Mouse (Mus musculus) midbrain, embryonic 12.5 days (tissue): Measurements from ENCODE around the gene Krtap19-2. TPM values are rescaled to one million over a fixed set of nuclear protein-coding genes. Genes with fewer than 3 reads are reported as not detected.

Experiments
- ATAC-seq: fragments of 200-750 bp; cut with Nextera tagmentation; 2 replicates; pipeline ENCODE4 v1.8.0; 2017; ENCODE audit warnings: low read depth, moderate TSS enrichment, moderate library complexity; ENCODE audit not compliant: low FRiP score
- H3K27ac ChIP-seq: fragments of 300-500 bp; sonication (generic); replicated peaks from 2 replicates; pipeline ENCODE4 v1.5.1; 2016; ENCODE audit warnings: mild to moderate bottlenecking
- H3K27me3 ChIP-seq: fragments of 300-500 bp; sonication (generic); 2 replicates; pipeline ENCODE4 v1.6.1; 2016; ENCODE audit warnings: mild to moderate bottlenecking
- H3K36me3 ChIP-seq: fragments of 300-500 bp; sonication (generic); 2 replicates; pipeline ENCODE4 v1.6.1; 2016
- H3K4me1 ChIP-seq: fragments of 300-500 bp; sonication (generic); 2 replicates; pipeline ENCODE4 v1.6.1; 2016
- H3K4me2 ChIP-seq: fragments of 300-500 bp; sonication (generic); replicated peaks from 2 replicates; pipeline ENCODE4 v1.6.1; 2016; ENCODE audit warnings: mild to moderate bottlenecking, moderate library complexity
- H3K4me3 ChIP-seq: fragments of 300-500 bp; sonication (generic); 2 replicates; pipeline ENCODE4 v1.5.1; 2016; ENCODE audit warnings: mild to moderate bottlenecking
- H3K9ac ChIP-seq: fragments of 300-500 bp; sonication (generic); replicated peaks from 2 replicates; pipeline ENCODE4 v1.6.1; 2016; ENCODE audit warnings: mild to moderate bottlenecking, moderate library complexity
- H3K9me3 ChIP-seq: fragments of 300-500 bp; sonication (generic); 2 replicates; pipeline ENCODE4 v1.6.1; 2016; ENCODE audit warnings: mild to moderate bottlenecking
- WGBS: fragments of 180-500 bp; shearing (Covaris S2); methylation state at CpG from one replicate; pipeline ENCODE4 v1.1.7; 2016; 5-methylcytosine and 5-hydroxymethylcytosine counted together
- polyA plus RNA-seq: library from polyadenylated mRNA; unstranded; fragments of >200 nt; fragmentation: Nextera tagmentation; extraction: Ambion mirVana; gene quantifications from 2 replicates; pipeline ENCODE4 v1.2.1, GENCODE M21; 2016

Gene Krtap19-2
- polyA plus RNA-seq, 1 experiment from 2014 or later = not detected

DNA sequence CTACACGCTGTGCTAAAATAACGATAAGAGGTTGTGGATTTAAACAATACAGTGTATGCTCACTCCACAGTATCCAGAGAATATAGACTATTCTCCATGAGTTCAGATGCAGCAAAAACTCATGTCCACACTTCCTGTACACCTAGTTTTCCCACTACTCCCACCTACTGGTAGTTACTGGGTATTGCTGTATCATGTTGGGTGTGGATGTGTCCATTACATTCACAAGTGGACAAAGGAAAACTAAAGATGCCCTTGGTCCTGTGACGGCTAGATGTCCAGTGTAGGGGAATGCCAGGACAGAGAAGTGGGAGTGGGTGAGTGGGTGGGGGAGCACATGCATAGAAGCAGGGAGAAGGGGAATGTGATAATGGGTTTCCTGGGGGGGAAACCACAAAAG lies 50.3 kb downstream of the Krtap19-2 start:
- 76% methylated on average over 3 of the region's 3 CpGs for WGBS

More for the DNA sequence above, 50.3 kb downstream of the Krtap19-2 start:
- Histone ChIP-seq H3K36me3 (no peaks in the 10 kb centered on the region), H3K4me2 (no peak overlapping the region), H3K27me3 (no peaks in the 10 kb centered on the region), H3K4me1 (no peaks in the 10 kb centered on the region), H3K9me3 (no peaks in the 10 kb centered on the region), H3K4me3 (no peak overlapping the region), H3K27ac (no peak overlapping the region), H3K9ac (no peak overlapping the region)
- no peak for ATAC-seq

Other genes with a start within 250 kb of the Krtap19-2 start
- not detected in 2 replicates for gene 2310079G19Rik, start 246.6 kb downstream of the Krtap19-2 start, polyA plus RNA-seq
- gene Krtap26-1, start 226.5 kb downstream of the Krtap19-2 start, polyA plus RNA-seq = not detected in 2 replicates
- not detected in 2 replicates for gene Krtap27-1, start 202.6 kb downstream of the Krtap19-2 start, polyA plus RNA-seq
- not detected in 2 replicates for gene 2310061N02Rik, start 166.3 kb downstream of the Krtap19-2 start, polyA plus RNA-seq
- not detected in 2 replicates for gene Krtap13-1, start 145.4 kb downstream of the Krtap19-2 start, polyA plus RNA-seq
- gene Krtap13, start 122.6 kb downstream of the Krtap19-2 start, polyA plus RNA-seq = not detected in 2 replicates
- not detected in 2 replicates for gene 2310034C09Rik, start 115.4 kb downstream of the Krtap19-2 start, polyA plus RNA-seq
- gene 2310057N15Rik, start 100.1 kb downstream of the Krtap19-2 start, polyA plus RNA-seq = not detected in 2 replicates
- gene Gm5965, start 96.4 kb downstream of the Krtap19-2 start, polyA plus RNA-seq = not detected in 2 replicates
- gene Gm20741, start 62.0 kb downstream of the Krtap19-2 start, polyA plus RNA-seq = not detected in 2 replicates
- gene Krtap15, start 54.1 kb downstream of the Krtap19-2 start, polyA plus RNA-seq = not detected in 2 replicates
- not detected in 2 replicates for gene Krtap14, start 48.1 kb downstream of the Krtap19-2 start, polyA plus RNA-seq
- gene Krtap19-1, start 4.9 kb downstream of the Krtap19-2 start, polyA plus RNA-seq = not detected in 2 replicates
- not detected in 2 replicates for gene Krtap19-3, start 3.8 kb upstream of the Krtap19-2 start, polyA plus RNA-seq
- gene Krtap19-4, start 10.8 kb upstream of the Krtap19-2 start, polyA plus RNA-seq = not detected in 2 replicates
- gene Krtap19-5, start 22.2 kb upstream of the Krtap19-2 start, polyA plus RNA-seq = not detected in 2 replicates
- not detected in 2 replicates for gene Krtap19-9b, start 58.0 kb upstream of the Krtap19-2 start, polyA plus RNA-seq
- not detected in 2 replicates for gene Krtap16-3, start 88.6 kb upstream of the Krtap19-2 start, polyA plus RNA-seq
- not detected in 2 replicates for gene Krtap22-2, start 136.5 kb upstream of the Krtap19-2 start, polyA plus RNA-seq
- gene Gm10229, start 141.0 kb upstream of the Krtap19-2 start, polyA plus RNA-seq = not detected in 2 replicates
- not detected in 2 replicates for gene Krtap6-1, start 157.4 kb upstream of the Krtap19-2 start, polyA plus RNA-seq
- not detected in 2 replicates for gene Gm10228, start 167.2 kb upstream of the Krtap19-2 start, polyA plus RNA-seq
- not detected in 2 replicates for gene Krtap6-5, start 173.6 kb upstream of the Krtap19-2 start, polyA plus RNA-seq
- gene 1110025L11Rik, start 189.7 kb upstream of the Krtap19-2 start, polyA plus RNA-seq = not detected in 2 replicates
- gene Krtap6-3, start 209.7 kb upstream of the Krtap19-2 start, polyA plus RNA-seq = not detected in 2 replicates